Mouse (Mus musculus): ENCODE results near the gene Fyb.

GRCm38 (mm10) chr15:6645498-6645897 is 122.8 kb downstream of the Fyb start:
- TF ChIP-seq CHD2 (IDR thresholded peaks at IDR 0.05; ENCODE audit: low read depth, low read length) = no peak
- TF ChIP-seq ZC3H11A (IDR thresholded peaks at IDR 0.05; ENCODE audit: borderline replicate concordance, low read depth, low read length) = no peak
